Mouse (Mus musculus) retina, postnatal 1 day (tissue): Measurements from ENCODE around the gene Cdk14.

ENCODE experiments used
- DNase-seq: peaks from one replicate; pipeline ENCODE4 v3.0.0-alpha.2; 2012

The Cdk14 gene

DNA sequence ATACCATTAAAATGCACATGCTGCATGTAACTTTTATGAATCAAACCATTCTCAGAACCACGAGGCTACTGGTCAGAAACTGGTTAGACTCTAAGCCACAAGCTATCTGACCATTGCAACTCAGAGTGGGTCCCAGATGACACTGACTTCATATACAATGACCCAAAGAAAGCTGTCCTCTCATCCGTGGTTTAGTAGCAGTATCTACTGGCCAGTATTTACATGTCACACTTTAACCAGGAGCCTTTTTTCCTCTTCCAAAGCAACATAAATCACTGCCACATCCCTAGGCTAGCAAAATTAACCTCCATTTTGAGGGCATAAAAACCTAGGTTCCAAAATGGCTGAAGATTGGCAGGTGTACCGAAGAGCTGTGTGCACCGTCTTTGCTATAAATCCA lies 533.0 kb downstream of the Cdk14 start:
- DNase-seq, result no peak

GRCm38 (mm10) chr5:4882841-4883240 lies 537.3 kb downstream of the Cdk14 start:
- DNase-seq, result no peak

GRCm38 (mm10) chr5:4880331-4880730 lies 539.8 kb downstream of the Cdk14 start:
- no peak for DNase-seq

- no peak for DNase-seq
Measured at GRCm38 (mm10) chr5:4878934-4879333, 541.2 kb downstream of the Cdk14 start.

DNA sequence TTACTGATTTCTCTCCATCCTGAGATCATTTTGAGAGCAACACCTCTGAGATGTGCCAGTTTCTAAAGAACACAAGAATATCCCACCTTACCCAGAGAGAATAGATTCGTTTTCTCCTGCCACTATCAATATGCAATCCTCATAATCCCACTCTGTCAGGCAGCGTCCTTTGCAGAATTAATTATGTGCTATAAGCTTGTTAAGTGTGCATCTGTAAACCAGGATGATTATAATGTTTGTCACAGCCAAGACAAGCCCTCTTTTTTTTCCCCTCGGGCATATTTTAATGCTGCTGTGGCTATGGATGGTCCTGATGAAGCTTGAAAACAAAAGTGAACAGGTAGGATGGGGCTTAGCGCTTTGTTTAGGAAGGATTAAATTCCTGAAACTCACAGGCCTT lies 542.5 kb downstream of the Cdk14 start:
- DNase-seq, result peak; percentile 71

DNA sequence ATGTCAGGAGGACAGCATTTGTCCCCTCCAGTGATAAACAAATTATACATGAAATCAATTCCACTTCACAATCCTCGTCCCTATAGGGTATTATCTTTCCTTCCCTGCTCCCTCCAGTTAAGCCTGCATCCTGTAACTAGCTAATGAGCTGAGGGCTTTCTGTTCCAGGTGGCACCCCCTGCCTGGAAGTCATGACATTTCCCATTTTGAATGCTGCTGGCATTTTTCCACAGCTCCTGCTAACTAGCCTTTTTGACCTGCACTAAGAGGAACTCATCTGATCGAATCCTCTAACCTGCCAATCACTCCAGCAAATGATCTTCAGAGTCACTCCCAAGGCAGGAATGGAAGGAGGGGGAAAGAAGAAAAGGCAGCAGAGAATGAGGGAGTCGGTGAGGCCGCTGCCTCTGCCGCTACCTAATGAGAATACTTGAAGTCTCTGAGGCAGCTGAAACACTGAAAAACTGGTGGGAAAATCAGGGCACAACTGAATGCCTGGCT lies 542.9 kb downstream of the Cdk14 start:
- DNase-seq, result peak; percentile 94

DNA sequence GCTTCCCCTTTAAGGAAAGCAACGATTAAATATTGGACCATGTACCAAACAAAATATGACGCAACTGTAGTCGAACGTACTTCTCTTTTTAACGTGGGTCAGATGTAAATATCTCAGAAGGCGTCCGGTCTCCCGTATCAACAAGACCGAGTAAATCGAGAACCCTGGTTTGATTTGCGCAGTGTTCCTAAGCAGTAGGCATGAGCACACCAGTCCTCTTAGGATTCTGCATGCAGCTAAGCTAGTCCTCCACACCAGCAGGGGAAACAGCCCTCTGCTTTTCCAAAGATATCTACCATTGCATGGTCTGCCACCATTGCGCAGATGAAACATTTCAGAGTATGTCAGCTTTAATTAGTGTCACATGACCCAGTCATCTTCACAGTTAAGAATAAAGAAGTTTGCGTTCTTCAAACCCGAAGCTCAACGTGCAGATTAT lies 543.4 kb downstream of the Cdk14 start:
- peak; percentile 88 for DNase-seq

DNA sequence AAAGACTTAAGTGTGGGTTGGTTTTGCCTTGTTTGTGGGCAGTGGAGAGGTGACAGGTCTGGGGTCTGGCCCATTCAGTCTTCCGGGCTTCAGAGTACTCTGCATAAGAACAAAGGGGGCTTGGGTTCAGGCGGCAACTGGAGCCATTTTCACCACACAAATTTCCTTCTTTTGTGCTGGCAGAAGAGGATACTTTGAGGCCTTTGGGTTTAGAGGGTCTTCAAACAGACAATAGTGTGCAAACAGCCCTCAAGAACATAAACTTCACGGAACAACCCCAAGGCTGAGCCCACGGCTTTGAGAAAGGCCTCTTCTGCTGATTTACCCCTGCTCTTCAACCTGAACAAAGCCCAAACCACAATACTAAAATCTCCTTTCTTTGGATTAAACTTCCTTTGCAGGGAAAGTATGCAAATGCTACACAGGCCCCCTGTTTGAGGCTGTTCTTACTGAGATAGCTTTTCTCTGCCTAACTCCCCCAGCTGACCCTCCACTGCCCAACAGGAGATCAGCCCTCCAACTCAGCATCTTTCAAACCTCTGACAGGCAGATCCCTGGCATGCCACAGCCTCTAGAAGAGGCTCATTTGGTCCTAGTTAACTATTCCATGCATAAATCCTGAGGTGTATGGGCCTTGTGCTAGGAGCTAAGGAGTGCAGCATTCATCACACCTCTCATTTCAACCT lies 549.9 kb downstream of the Cdk14 start:
- no peak for DNase-seq

GRCm38 (mm10) chr5:4868563-4869120 lies 551.5 kb downstream of the Cdk14 start:
- DNase-seq, result no peak

DNA sequence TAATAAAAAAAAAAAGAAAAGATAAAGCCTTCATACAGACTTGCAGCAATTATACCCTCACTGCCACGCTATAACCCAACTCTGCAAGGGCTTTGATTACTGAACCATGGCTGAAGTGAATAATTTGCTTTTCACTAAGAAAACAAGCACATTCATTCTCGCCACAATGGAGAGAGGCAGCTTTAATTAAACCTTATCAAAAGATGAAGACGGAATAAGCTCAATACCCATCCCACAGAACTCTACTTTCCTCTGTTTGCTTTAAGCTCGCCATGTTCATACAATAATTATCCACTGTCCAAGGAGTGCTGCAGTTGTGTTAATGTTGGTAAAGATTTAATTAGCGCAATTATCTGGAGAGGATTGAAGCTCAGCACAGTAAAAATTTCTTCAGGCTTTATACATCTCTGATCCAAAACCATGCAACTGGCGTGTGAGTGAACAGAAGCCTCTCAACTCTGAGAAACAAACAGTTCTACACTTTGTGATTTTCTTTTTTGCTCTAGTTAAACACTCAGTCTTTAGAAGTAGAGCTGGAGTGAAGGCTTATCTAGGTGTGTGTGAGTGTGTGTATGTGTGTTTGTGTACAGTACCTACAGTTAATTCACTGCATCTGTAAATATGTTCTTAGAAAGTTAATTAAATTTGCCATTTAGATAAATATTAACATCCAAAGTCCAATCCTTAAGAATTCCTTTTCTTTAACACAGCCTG lies 552.1 kb downstream of the Cdk14 start:
- DNase-seq, result peak; percentile 81

DNA sequence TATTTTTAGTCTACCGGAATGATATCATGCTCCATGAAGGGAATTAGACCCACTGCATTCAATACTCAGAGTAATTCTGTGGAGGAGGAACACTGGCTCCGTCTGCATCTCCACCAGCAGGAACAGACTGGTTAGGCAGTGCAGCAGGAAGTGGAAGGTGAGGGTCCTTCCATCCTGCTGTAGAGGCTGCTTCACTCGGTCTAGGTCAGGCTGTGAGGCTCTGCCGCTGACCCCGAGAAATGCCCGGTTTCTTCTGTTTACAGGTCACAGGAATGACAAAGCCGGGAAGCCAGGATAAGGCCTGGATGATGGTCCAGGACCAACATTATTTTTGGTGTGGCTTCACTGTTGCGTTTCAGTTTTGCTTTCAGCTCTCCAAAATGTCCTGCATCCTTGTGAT lies 553.2 kb downstream of the Cdk14 start:
- no peak for DNase-seq

DNA sequence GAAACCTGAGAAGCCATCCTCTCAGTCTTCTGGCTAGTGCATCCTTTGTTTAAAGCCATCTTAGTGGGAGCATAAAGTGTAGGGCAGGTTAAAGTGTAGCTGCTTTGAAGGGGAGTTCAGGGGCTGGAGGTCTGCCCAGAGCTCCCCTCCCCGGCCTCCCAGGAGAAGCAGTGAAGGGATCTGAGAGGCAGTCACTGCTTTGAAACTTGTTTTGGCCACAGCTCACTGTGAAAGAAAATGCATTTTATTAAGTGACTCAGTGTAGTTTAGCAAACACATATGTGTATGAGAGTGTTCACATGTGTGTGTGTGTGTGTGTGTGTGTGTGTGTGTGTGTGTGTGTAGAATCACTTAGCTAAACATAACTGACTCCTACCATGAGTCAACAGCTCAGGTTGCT lies 554.0 kb downstream of the Cdk14 start:
- no peak for DNase-seq

DNA sequence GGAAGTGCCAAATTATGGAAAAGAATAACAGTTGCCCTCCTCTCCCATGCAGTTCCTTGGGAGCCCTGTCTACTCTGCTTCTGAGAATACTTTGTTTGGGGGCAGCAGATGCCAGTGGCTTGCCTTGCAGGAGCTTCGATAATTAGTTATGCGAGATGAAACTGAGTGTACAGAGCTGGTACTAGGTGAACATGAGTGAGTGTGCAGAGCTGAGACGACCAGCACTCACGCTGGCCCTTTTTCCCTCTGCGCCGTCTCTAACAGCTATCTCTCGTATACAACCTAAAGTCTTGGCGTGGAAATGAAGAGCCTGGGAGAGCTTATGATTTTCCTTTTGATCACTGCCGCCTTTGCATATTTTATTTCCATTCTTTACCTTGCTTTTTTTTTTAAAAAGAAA lies 558.5 kb downstream of the Cdk14 start:
- DNase-seq, result no peak

DNA sequence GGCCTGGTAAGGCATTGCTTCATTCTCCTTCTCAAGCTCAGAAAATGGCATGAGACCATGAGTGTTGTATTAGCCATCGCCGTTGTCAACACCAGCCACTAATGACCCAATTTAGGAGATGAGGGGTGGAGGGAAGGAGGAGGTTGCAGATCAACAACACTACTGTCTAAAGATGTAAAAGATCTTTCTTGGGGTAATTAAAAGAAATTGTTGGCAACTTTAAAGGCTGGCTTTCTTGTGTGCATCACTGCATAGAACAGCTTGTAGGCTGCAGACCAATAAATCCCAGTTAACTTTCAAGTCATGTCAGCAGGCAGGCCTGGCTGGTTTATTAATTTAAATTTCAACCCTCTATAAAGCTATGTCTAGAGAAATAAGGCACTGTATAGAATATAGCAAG lies 559.0 kb downstream of the Cdk14 start:
- DNase-seq, result no peak

- DNase-seq, result peak; percentile 67
Measured at GRCm38 (mm10) chr5:4858032-4858641, 562.0 kb downstream of the Cdk14 start.

DNA sequence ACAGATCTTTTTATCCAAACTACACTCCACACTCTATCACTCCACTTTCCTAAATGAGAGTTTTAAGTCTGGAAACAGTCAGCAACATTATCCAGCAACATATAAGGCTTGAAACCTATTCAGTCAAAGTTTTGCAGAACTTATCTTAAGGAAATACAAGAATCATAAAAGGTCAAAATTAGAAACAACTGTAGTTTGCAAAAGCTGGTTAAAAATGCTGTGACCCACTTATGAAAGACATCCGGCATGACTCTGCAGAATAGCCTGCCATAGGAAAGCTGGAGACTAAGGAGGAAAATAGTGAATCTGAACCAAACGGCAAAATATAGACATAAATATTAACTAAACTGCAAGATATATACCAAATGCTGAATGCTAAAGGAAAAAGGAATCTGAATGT lies 566.6 kb downstream of the Cdk14 start:
- no peak for DNase-seq

- no peak for DNase-seq
Measured at GRCm38 (mm10) chr5:4852711-4853320, 567.3 kb downstream of the Cdk14 start.

GRCm38 (mm10) chr5:4851934-4852710 lies 568.0 kb downstream of the Cdk14 start:
- no peak for DNase-seq

DNA sequence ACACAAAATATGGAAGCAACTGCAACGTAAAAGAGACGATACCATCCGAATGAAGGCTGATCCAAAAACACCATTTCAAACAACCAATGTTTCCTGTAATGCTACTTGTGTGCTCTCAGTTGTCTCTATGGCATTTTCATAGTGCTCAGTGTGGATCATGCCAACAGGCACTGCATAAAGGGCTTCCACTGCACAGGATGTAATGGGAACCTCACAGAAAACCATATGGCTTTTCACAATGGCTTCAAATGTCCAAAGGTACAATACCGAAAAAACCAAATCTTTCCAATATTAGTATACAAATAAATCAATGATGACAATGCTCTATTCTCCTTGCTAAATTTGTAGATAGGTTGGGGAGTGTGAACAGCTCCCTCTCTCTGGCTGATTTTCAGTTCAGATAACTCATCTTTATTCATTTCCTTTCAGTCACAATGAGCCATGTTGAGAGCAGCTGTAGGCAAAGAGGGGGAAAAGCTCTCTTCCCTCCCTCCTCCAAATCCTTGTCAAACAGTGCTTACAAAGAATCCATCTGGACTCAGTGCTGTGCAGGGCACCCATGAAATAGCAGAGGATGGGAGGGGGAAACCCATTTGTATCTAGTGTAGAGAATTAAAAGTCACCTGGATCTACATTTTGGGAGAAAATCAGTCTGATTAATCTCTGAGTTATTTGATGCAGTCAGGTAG lies 568.7 kb downstream of the Cdk14 start:
- no peak for DNase-seq

- DNase-seq, result peak; percentile 66
Measured at GRCm38 (mm10) chr5:4834819-4835480, 585.2 kb downstream of the Cdk14 start.

DNA sequence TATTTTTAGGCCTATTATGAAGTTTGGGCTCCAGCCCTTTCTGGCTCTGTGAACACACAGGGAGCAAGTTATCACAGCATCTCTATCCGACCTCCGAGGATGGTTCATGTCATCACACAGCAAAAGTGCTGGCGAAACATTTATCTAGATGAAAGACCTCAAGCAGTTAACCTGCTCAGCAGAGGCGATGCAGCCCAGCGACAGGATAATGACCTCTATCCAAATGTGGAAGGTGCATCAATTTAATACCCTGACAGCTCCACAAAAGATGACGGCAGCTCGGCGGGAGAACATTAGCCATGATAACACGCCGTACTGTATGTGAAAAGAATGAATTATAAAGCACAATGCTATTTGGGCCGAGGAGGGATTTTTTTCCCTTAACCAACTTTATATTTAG lies 586.2 kb downstream of the Cdk14 start:
- peak; percentile 11 for DNase-seq
